Mouse (Mus musculus) MEL (cell line): ENCODE results near the gene Ess2. TPM values are rescaled to one million over a fixed set of nuclear protein-coding genes. Genes with fewer than 3 reads are reported as not detected.

ENCODE experiments used
- DNase-seq: peaks from one replicate; pipeline ENCODE4 v3.0.0; 2011; ENCODE audit warnings: low read depth, low spot score
- H3K27ac ChIP-seq: 2 replicates; pipeline ENCODE4 v1.5.1; 2012; ENCODE audit warnings: low read depth, mild to moderate bottlenecking, control low read depth, low read length, moderate library complexity; ENCODE audit not compliant: control insufficient read depth
- H3K27me3 ChIP-seq, 2 experiments: fragments of 150-350 bp in 1 of 2; sonication (generic) in 1 of 2; 2 replicates each; pipeline ENCODE4 v1.6.1; 2012; ENCODE audit warnings: low read length in 2 of 2, mild to moderate bottlenecking in 2 of 2, improper control_type of control experiment in 1 of 2, moderate library complexity in 1 of 2; ENCODE audit not compliant: insufficient read depth in 2 of 2, control insufficient read depth in 1 of 2
- H3K36me3 ChIP-seq, 2 experiments: 2 replicates each; pipeline ENCODE4 v1.6.1; 2012 to 2014; ENCODE audit warnings: low read length in 2 of 2, improper control_type of control experiment in 1 of 2, inconsistent platforms in 1 of 2, mild to moderate bottlenecking in 1 of 2; ENCODE audit not compliant: insufficient read depth in 2 of 2, control insufficient read depth in 1 of 2
- H3K4me1 ChIP-seq, 2 experiments: fragments of 150-350 bp in 1 of 2; sonication (generic) in 1 of 2; 2 replicates each; pipeline ENCODE4 v1.6.1; 2012; ENCODE audit warnings: low read length in 2 of 2, improper control_type of control experiment in 1 of 2, mild to moderate bottlenecking in 1 of 2; ENCODE audit not compliant: insufficient read depth in 2 of 2, control insufficient read depth in 1 of 2
- H3K4me3 ChIP-seq, 2 experiments: fragments of 150-350 bp in 1 of 2; sonication (generic) in 1 of 2; 2 replicates each; pipeline ENCODE4 v1.5.1; 2012; ENCODE audit warnings: low read depth in 2 of 2, low read length in 2 of 2, mild to moderate bottlenecking in 2 of 2, moderate library complexity in 2 of 2, control low read depth in 1 of 2, improper control_type of control experiment in 1 of 2; ENCODE audit not compliant: control insufficient read depth in 1 of 2, insufficient read depth in 1 of 2
- H3K79me2 ChIP-seq: 2 replicates; pipeline ENCODE4 v1.6.1; 2012; ENCODE audit warnings: mild to moderate bottlenecking, low read length, moderate library complexity; ENCODE audit not compliant: control insufficient read depth, poor library complexity, insufficient read depth
- H3K9ac ChIP-seq: 2 replicates; pipeline ENCODE4 v1.6.1; 2012; ENCODE audit warnings: low read depth, mild to moderate bottlenecking, control low read depth, low read length, moderate library complexity; ENCODE audit not compliant: control insufficient read depth, poor library complexity, severe bottlenecking
- H3K9me3 ChIP-seq: fragments of 150-350 bp; sonication (generic); replicated peaks from 2 replicates; pipeline ENCODE4 v1.6.1; 2012; ENCODE audit warnings: mild to moderate bottlenecking, low read length, improper control_type of control experiment, moderate library complexity; ENCODE audit not compliant: insufficient read depth
- CHD1 ChIP-seq: IDR thresholded peaks from 2 replicates; pipeline ENCODE4 v1.6.1; 2012; ENCODE audit warnings: low read depth, mild to moderate bottlenecking, inconsistent platforms, low read length, improper control_type of control experiment
- CHD2 ChIP-seq: IDR thresholded peaks from 2 replicates; pipeline ENCODE4 v1.6.1; 2011; ENCODE audit warnings: low read length, improper control_type of control experiment
- E2F4 ChIP-seq: IDR thresholded peaks from 2 replicates; pipeline ENCODE4 v1.6.1; 2011; ENCODE audit warnings: low read depth, low read length, improper control_type of control experiment, borderline replicate concordance
- HCFC1 ChIP-seq: IDR thresholded peaks from 2 replicates; pipeline ENCODE4 v1.6.1; 2012; ENCODE audit warnings: low read depth, mild to moderate bottlenecking, inconsistent platforms, low read length, improper control_type of control experiment, moderate library complexity
- MYC ChIP-seq: IDR thresholded peaks from 2 replicates; pipeline ENCODE4 v1.6.1; 2011; ENCODE audit warnings: low read depth, mild to moderate bottlenecking, low read length, improper control_type of control experiment, moderate library complexity
- SIN3A ChIP-seq: IDR thresholded peaks from 2 replicates; pipeline ENCODE4 v1.6.1; 2012; ENCODE audit warnings: low read length, improper control_type of control experiment, inconsistent platforms
- SMC3 ChIP-seq: IDR thresholded peaks from 2 replicates; pipeline ENCODE4 v1.6.1; 2011; ENCODE audit warnings: low read depth, low read length, improper control_type of control experiment
- TCF12 ChIP-seq: IDR thresholded peaks from 2 replicates; pipeline ENCODE4 v1.6.1; 2014; ENCODE audit warnings: low read depth, mild to moderate bottlenecking, inconsistent platforms, low read length, improper control_type of control experiment, moderate library complexity
- USF2 ChIP-seq, 2 experiments: IDR thresholded peaks; 2 replicates each; pipeline ENCODE4 v1.6.1; 2011 to 2012; ENCODE audit warnings: improper control_type of control experiment in 2 of 2, low read length in 2 of 2, borderline replicate concordance in 1 of 2, inconsistent platforms in 1 of 2, low read depth in 1 of 2, mild to moderate bottlenecking in 1 of 2; ENCODE audit not compliant: insufficient read depth in 1 of 2
- ZNF384 ChIP-seq: IDR thresholded peaks from 2 replicates; pipeline ENCODE4 v1.6.1; 2012; ENCODE audit warnings: low read depth, mild to moderate bottlenecking, inconsistent platforms, low read length, improper control_type of control experiment
- polyA plus RNA-seq, 2 experiments: library from polyadenylated mRNA; stranded (reverse) in 1 of 2; unstranded in 1 of 2; fragments of >175 nt in 1 of 2; fragments of >200 nt in 1 of 2; gene quantifications; 2 replicates each; pipeline versions ENCODE4 v1.2.1 to v1.2.4; 2012; ENCODE audit warnings: low replicate concordance in 2 of 2, low read depth in 1 of 2; ENCODE audit not compliant: insufficient read length in 2 of 2, insufficient read depth in 1 of 2, missing spikeins in 1 of 2
- total RNA-seq: library from RNA; depleted of rRNA; stranded (reverse); fragments of 300-350 nt; gene quantifications from 2 replicates; pipeline ENCODE4 v1.2.3, GENCODE M21; 2012; rRNA removed

The Ess2 gene
- total and polyA plus RNA-seq, 3 experiments: 21.7 to 26.8 TPM; not detected in 1

- TF ChIP-seq ZNF384: no peak
- TF ChIP-seq CHD1: no peak
- TF ChIP-seq CHD2: no peak
- no peak for TF ChIP-seq SMC3
- TF ChIP-seq SIN3A: no peak
- no peak for TF ChIP-seq MYC
- no peak for TF ChIP-seq HCFC1
- no peak for TF ChIP-seq USF2 (IDR thresholded peaks at IDR 0.05; ENCODE audit: borderline replicate concordance in 1 of 2, insufficient read depth in 1 of 2, low read depth in 1 of 2, low read length in 2 of 2)
- no peak for TF ChIP-seq TCF12
- TF ChIP-seq E2F4: no peak
- TF ChIP-seq, all 39 proteins: peak for 0
- H3K4me3 ChIP-seq: no peak overlapping the region
- no peak for DNase-seq
- H3K36me3 ChIP-seq: peaks cover 8 to 15% of the 10 kb centered on the region in 2 experiments
- H3K4me1 ChIP-seq: peaks cover 2 to 6% of the 10 kb centered on the region in 2 experiments; a peak in 3 of 4 replicates
- no peak overlapping the region for H3K27ac ChIP-seq
- no peaks in the 10 kb centered on the region for H3K27me3 ChIP-seq
- H3K9ac ChIP-seq: no peak overlapping the region
- no peaks in the 10 kb centered on the region for H3K9me3 ChIP-seq
- H3K79me2 ChIP-seq: no peaks in the 10 kb centered on the region
These were observed 59.8 kb downstream of the Ess2 start for GRCm38 (mm10) chr16:17851331-17851730.

Other genes starting within 250 kb of the Ess2 start
- 25.9 and 27.6 TPM in 2 replicates for gene Med15, start 178.5 kb downstream of the Ess2 start, total RNA-seq
- 10 to 100 TPM in 1 of 2 experiments, not detected in 1; 62.0 TPM for gene Med15, start 178.5 kb downstream of the Ess2 start, polyA plus RNA-seq
- gene Klhl22, start 151.7 kb downstream of the Ess2 start, total RNA-seq: 93.6 and 97.0 TPM in 2 replicates
- gene Klhl22, start 151.7 kb downstream of the Ess2 start, polyA plus RNA-seq: 100 to 1,000 TPM in 1 of 2 experiments, 10 to 100 TPM in 1; 82.4 to 191 TPM
- gene Scarf2, start 114.1 kb downstream of the Ess2 start, total RNA-seq: 0.62 TPM in 2 replicates
- 1 to 10 TPM in 1 of 2 experiments, not detected in 1; 1.2 TPM for gene Scarf2, start 114.1 kb downstream of the Ess2 start, polyA plus RNA-seq
- not detected in 2 replicates for gene B830017H08Rik, start 78.2 kb downstream of the Ess2 start, total RNA-seq
- gene B830017H08Rik, start 78.2 kb downstream of the Ess2 start, polyA plus RNA-seq: under 1 TPM in 1 of 2 experiments, not detected in 1; 0.06 TPM
- gene Car15, start 73.0 kb downstream of the Ess2 start, total RNA-seq: 2.0 and 2.4 TPM in 2 replicates
- 1 to 10 TPM in 1 of 2 experiments, not detected in 1; 3.6 TPM for gene Car15, start 73.0 kb downstream of the Ess2 start, polyA plus RNA-seq
- gene Gm20518, start 19.7 kb downstream of the Ess2 start, total RNA-seq: 0.16 and 0.35 TPM in 2 replicates
- gene Gm20518, start 19.7 kb downstream of the Ess2 start, polyA plus RNA-seq: under 1 TPM in 1 of 2 experiments, not detected in 1; 0.53 TPM
- gene Tssk1, start 17.1 kb downstream of the Ess2 start, total RNA-seq: 0.04 TPM in 1 of 2 replicates, not detected in the other
- gene Tssk1, start 17.1 kb downstream of the Ess2 start, polyA plus RNA-seq: under 1 TPM in 1 of 2 experiments, not detected in 1; 0.36 TPM
- gene Dgcr2, start 12.8 kb downstream of the Ess2 start, total RNA-seq: 35.1 and 37.1 TPM in 2 replicates
- 10 to 100 TPM in 1 of 2 experiments, not detected in 1; 53.7 TPM for gene Dgcr2, start 12.8 kb downstream of the Ess2 start, polyA plus RNA-seq
- 0.10 TPM in 1 of 2 replicates, not detected in the other for gene Tssk2, start 12.7 kb downstream of the Ess2 start, total RNA-seq
- under 1 TPM in 1 of 2 experiments, not detected in 1; 0.24 TPM for gene Tssk2, start 12.7 kb downstream of the Ess2 start, polyA plus RNA-seq
- gene Gsc2, start 3.7 kb upstream of the Ess2 start, total RNA-seq: not detected in 2 replicates
- not detected for gene Gsc2, start 3.7 kb upstream of the Ess2 start, polyA plus RNA-seq
- 102 and 114 TPM in 2 replicates for gene Slc25a1, start 16.9 kb upstream of the Ess2 start, total RNA-seq
- 100 to 1,000 TPM in 1 of 2 experiments, not detected in 1; 184 TPM for gene Slc25a1, start 16.9 kb upstream of the Ess2 start, polyA plus RNA-seq
- gene Vpreb2, start 69.1 kb upstream of the Ess2 start, total RNA-seq: not detected in 2 replicates
- gene Vpreb2, start 69.1 kb upstream of the Ess2 start, polyA plus RNA-seq: not detected
- gene Dgcr6, start 141.5 kb upstream of the Ess2 start, total RNA-seq: 64.1 and 66.8 TPM in 2 replicates
- gene Dgcr6, start 141.5 kb upstream of the Ess2 start, polyA plus RNA-seq: 100 to 1,000 TPM in 1 of 2 experiments, not detected in 1; 133 TPM
- gene Prodh, start 178.9 kb upstream of the Ess2 start, total RNA-seq: 40.2 and 43.3 TPM in 2 replicates
- 10 to 100 TPM in 1 of 2 experiments, not detected in 1; 53.6 TPM for gene Prodh, start 178.9 kb upstream of the Ess2 start, polyA plus RNA-seq
- gene Rtn4r, start 216.3 kb upstream of the Ess2 start, total RNA-seq: 0.10 TPM in 1 of 2 replicates, not detected in the other
- gene Rtn4r, start 216.3 kb upstream of the Ess2 start, polyA plus RNA-seq: under 1 TPM in 1 of 2 experiments, not detected in 1; 0.04 TPM